Mouse (Mus musculus) embryonic stem cell, embryonic (primary cell): Measurements from ENCODE around the gene Gm12216.

Source experiments
- CTCF ChIA-PET, 4 experiments: fragments of 300-600 bp in 2 of 4; fragments of 350-600 bp in 2 of 4; sonication (Branson Sonifier 250); formaldehyde crosslinking; loops; one replicate each; lab custom pipeline; 2022; ENCODE audit warnings: inconsistent platforms in 2 of 4; lab: Charles Lee
- POLR2A ChIA-PET, 4 experiments: fragments of 300-600 bp in 2 of 4; fragments of 350-600 bp in 2 of 4; sonication (Branson Sonifier 250); formaldehyde crosslinking; loops; one replicate each; lab custom pipeline; 2022; ENCODE audit warnings: antibody characterized with exemption in 4 of 4, inconsistent platforms in 1 of 4; lab: Charles Lee

The Gm12216 gene

DNA sequence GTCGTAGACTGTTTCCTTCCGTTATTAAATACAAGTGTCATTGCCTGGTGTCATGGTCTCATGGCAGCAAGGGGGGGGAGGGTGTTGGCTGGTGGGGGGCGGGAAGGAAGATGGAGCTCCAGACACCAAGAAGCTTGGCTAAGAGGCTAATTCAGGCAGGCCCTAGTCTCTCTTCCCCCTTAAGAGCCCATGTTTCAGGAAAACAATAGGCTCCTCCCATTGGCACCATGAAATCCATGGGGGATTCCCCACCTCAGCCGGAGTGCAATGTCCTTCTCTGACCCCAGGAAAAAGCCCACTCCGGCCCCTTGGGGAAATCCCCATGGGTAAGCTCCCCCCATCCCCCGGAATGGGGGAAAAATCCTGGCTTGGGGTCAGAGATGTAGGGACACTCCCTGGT, 40.3 kb downstream of the Gm12216 start:
- CTCF ChIA-PET, result interaction anchor here in 3 of 4 experiments (0.6 to 1.2 kb wide), 3 partner anchors 81 to 1267 kb away, joined by 3 to 10 read pairs (median 7); no protein-coding TSS in a partner anchor
- POLR2A ChIA-PET, result interaction anchor here in 2 of 4 experiments (0.6 to 2.4 kb wide), 5 partner anchors 10 to 50 kb away, joined by 3 to 6 read pairs (median 4); no protein-coding TSS in a partner anchor

DNA sequence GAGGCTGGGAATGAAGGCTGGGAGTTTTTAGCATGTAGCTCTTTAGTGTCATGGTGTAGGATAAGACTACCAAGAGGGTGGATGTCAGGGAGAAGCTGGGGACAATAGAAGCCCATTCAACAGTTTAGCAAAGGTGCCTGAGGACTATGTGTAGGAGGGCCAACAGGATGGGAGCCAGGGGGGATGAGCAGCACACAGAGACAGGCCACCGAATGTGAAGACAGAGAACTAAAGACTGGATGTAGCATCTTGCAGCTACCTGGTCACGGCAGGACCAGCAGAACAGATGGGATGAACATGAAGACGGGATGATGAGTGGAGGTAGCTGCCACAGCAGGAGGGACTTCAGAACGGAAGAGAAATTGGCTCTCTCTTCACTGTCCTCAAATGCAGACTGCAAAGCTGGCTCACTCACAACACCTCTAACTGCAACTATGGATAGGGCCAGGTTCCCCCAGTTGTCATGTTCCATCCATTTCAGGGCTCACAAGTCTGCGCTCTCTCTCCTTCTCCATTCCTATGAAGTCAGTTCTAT, 42.1 kb downstream of the Gm12216 start:
- ChIA-PET CTCF (interaction anchor here in 1 of 4 experiments (0.7 to 1.2 kb wide), 2 partner anchors 80 to 351 kb away, joined by 3 to 4 read pairs; no protein-coding TSS in a partner anchor), POLR2A (interaction anchor here in 1 of 4 experiments (0.7 to 2.0 kb wide), 4 partner anchors 14 to 110 kb away, joined by 3 to 5 read pairs (median 4); partner anchors contain the start of gene Rad50)

DNA sequence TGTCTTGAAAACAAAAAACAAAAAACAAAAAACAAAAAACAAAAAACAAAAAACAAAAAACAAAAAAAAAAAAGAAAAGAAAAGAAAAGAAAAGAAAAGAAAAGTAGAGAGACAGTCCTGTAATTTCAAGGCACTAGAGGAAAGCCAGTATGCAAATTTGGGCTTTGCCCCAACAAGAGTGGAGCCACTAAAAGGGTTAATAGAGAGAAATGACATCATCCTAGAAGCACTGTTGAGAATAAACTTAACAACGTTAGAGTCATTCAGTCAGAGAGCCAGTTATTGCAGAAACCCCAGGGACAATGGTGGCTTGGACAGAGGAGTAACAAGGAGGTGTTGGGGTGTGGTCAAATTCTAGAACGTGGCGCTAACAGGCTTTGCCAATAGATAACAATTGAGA, 44.2 kb downstream of the Gm12216 start:
- ChIA-PET POLR2A (no interaction called here), CTCF (no interaction called here)

DNA sequence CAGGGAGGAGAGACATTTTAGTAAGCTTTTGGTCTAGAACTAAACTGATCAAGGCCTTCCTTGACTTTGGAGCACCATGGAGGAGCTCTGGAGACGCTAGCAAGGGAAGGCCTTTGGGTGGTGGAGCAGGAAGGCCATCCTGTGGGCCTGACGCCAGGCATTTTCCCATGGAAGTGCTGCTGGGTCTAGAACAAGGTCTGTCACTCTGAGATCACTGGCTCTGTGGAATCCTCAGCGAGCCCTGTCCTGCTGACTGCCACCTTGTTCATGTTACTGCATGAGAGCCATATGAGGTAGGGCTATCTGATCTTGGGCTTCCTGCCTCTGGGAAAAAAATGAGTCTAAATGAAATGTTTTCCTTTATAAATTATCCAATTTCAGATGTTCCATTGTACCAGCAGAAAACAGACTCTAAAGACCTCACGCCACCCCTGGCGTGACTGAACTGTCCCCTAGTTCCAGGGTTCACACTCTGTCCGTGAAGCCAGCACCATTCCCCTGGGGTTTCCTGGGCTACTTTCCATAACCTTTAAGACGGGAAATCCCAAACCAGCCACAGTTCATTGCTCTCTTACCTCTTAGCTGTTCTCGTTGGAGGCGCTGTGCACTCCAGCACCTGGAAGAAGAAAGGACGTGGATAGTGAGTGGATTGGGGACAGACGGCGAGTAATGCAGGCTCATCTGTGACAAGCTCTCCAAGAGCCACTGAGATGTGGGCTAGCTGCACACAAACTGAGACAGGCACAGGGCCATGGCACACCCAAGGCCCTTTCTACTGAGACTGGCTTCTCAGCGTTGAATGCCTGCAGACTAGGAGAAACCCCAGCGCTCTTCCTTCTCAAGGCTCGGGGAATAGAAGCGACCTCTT, 45.8 kb downstream of the Gm12216 start:
- CTCF ChIA-PET, result interaction anchor here in 2 of 4 experiments (0.6 to 0.7 kb wide), 2 partner anchors 51 to 521 kb away, joined by 3 to 4 read pairs; no protein-coding TSS in a partner anchor
- POLR2A ChIA-PET, result interaction anchor here in 1 of 4 experiments (0.6 to 1.5 kb wide), 2 partner anchors 10 to 21 kb away, joined by 3 to 9 read pairs; no protein-coding TSS in a partner anchor

DNA sequence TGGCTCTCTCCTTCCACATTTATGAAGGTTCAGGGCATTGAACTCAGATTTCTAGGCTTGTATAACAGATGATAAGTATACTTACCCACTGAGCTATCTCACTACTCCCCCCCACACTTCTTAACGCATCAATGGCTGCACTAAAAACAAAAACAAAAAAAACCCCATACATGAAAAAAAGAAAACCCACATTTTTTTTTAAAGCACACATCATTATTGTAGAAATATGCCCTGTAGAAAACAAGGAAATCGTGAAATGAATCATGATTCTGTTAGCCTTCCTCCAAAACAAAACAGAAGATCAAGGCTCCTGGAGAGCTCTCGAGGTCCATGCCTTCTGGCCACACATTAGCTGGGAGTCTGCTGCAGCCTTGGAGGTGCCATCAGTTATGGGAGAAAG, 47.7 kb downstream of the Gm12216 start:
- ChIA-PET POLR2A (interaction anchor here in 2 of 4 experiments (0.6 to 2.3 kb wide), 6 partner anchors 10 to 67 kb away, joined by 3 to 8 read pairs (median 3); partner anchors contain the start of gene Irf1 (in 1 of the 2)), CTCF (interaction anchor here in 2 of 4 experiments (0.5 to 1.2 kb wide), 3 partner anchors 9 to 588 kb away, joined by 3 read pairs; no protein-coding TSS in a partner anchor)

DNA sequence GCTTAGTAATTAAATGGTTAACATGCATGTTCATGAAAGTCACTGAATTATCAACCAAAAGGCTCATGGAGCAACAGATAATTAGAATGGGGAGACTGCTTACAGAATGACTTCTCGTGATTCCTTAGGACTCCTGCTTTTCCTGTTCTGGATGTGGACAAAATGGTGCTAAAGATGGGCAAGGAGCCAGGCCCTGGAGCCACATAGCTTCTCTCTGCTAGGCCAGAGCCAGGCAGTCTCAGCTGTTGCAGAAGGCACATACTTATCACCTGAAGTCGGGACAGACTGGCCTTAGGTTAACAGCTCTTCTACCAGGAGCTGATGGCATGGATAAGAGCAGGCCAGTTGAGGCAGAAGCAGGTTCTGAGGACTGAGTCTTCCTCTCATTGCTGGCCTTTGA, 48.3 kb downstream of the Gm12216 start:
- ChIA-PET POLR2A (interaction anchor here in 2 of 4 experiments (0.9 to 2.3 kb wide), 6 partner anchors 11 to 67 kb away, joined by 3 to 8 read pairs (median 3); partner anchors contain the start of gene Irf1 (in 1 of the 2)), CTCF (interaction anchor here in 2 of 4 experiments (0.5 to 1.2 kb wide), 3 partner anchors 9 to 588 kb away, joined by 3 read pairs; no protein-coding TSS in a partner anchor)

DNA sequence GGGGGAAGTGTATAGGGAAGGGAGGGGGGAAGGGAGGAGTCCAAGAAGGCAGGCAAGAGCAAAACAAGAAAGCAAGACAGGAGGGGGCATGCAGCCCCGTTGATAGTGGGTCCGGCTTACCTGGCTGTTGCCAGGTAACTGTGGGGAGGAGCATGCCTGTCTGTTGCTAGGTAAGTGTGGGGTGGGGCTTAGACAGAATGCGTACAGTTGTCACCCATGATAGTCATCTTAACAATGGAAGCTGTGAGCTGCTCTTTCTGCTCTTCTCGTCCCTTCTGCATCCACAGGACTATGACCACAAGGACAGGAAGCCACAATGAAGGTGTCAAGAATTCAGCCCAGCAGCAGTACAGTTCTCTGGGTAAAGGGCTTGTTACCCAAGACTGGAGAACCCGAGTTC, 48.9 kb downstream of the Gm12216 start:
- CTCF ChIA-PET, result no interaction called here
- POLR2A ChIA-PET, result interaction anchor here in 2 of 4 experiments (0.5 to 2.3 kb wide), 9 partner anchors 9 to 367 kb away, joined by 3 to 8 read pairs (median 4); partner anchors contain the start of gene Irf1 (in 1 of the 2)

DNA sequence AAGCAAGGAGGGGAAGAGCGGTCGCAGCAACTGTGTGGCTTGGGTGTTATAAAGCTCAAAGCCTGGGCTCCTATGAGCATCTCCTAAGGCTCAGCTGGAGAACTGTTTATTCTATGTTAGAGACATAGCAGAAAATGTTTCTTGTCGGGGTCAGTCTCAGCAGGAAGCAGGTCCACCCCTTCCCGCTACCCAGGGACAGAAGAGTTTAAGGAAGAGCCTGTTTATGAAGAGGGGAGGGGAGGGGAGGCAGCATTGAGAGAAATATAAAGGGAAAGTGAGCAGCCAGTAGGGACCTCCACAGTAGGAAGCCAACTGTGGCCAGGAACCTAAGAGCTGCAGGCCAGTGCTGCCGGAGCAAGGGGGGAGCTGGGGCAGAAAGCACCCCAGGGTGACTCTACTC, 49.7 kb downstream of the Gm12216 start:
- ChIA-PET CTCF (no interaction called here), POLR2A (interaction anchor here in 1 of 4 experiments (0.8 to 1.9 kb wide), 4 partner anchors 9 to 29 kb away, joined by 3 to 5 read pairs (median 4); no protein-coding TSS in a partner anchor)

DNA sequence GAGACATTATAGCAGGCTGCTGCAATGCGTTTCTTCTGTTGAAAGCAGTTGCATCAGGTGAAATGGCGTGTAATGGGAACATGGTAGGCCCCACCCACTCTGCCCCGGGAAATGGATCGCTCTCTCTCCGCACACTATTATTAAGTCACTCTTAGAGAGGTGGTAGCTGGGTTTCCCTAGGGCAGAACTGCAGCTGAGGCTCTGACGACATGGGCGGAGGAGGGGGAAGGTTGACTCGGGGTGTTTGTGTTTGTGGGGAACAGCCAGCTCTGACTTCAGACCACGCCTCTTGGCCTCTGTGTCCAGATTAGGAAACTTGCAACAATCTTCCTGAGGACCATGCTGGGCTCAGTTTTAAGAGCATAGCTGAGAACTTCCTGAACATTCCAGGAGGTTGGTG, 53.3 kb downstream of the Gm12216 start:
- POLR2A ChIA-PET, result interaction anchor here in 2 of 4 experiments (1.1 to 5.2 kb wide), 2 partner anchors 21 to 43 kb away, joined by 5 to 44 read pairs; no protein-coding TSS in a partner anchor

DNA sequence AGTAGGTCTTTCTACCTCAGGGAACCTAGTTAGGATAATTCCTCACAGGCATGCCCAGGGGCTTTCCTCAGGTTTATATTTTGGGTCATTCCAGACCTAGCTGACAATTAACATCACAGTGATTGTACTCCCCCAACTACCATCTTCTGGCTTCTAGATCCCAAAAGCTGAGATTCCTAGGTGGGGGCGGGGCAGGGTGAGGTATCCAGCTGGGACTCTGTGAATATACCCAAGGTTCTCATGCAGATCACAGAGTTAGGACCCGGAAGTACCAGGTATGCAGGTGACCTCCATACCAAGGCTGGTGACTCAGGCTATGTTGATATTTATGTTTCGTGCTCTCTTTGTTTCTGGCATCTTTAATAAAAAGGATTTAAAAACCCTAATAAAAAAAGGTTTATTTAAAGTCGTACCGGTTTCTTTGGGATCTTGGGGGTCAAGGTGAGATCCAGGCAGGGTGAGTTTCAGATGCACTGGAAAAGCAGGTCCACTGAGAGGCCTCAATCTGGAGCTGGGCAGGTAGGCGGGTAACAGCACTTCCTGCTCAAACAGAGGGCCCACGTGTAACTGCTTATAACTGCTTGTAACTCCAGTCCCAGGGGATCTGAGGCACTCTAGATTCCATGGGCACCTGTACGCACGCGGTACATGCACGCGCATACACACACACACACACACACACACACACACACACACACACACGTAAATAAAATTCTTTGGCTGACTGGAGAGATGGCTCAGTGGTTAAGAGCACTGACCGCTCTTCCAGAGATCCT, 54.3 kb downstream of the Gm12216 start:
- CTCF ChIA-PET, result interaction anchor here in 3 of 4 experiments (0.5 to 1.1 kb wide), 3 partner anchors 8 to 69 kb away, joined by 3 to 4 read pairs (median 4); no protein-coding TSS in a partner anchor
- POLR2A ChIA-PET, result interaction anchor here (0.9 to 5.2 kb wide), 23 partner anchors 8 to 48 kb away, joined by 3 to 44 read pairs (median 7); partner anchors contain the start of gene Irf1 (in 2 of the 4)

More for the DNA sequence above, 53.3 kb downstream of the Gm12216 start:
- CTCF ChIA-PET, result no interaction called here

DNA sequence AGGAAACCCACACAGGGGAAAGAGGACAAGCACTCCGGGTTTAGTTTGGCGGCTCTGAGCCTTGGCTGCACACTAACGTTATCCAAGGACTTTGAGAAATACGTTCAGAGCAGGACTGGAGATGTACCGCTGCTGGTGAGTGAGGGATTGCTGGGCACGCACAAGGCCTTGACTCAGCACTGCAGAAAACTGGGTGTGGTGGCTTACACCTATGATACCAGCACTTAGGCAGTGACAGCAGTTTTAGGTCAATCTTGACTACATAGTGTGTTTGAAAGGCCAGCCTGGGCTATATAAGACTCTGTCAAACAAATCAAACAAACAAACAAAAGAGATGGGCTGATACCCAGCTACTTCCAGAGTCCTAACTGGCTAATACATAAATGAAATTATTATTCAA, 55.6 kb downstream of the Gm12216 start:
- CTCF ChIA-PET, result interaction anchor here in 2 of 4 experiments (0.9 to 1.1 kb wide), 2 partner anchors 66 to 68 kb away, joined by 3 to 4 read pairs; no protein-coding TSS in a partner anchor
- POLR2A ChIA-PET, result interaction anchor here in 3 of 4 experiments (0.5 to 5.2 kb wide), 27 partner anchors 8 to 373 kb away, joined by 3 to 44 read pairs (median 5); partner anchors contain the start of genes Irf1 (in 3 of the 3) and Uqcrq (in 1 of the 3)

DNA sequence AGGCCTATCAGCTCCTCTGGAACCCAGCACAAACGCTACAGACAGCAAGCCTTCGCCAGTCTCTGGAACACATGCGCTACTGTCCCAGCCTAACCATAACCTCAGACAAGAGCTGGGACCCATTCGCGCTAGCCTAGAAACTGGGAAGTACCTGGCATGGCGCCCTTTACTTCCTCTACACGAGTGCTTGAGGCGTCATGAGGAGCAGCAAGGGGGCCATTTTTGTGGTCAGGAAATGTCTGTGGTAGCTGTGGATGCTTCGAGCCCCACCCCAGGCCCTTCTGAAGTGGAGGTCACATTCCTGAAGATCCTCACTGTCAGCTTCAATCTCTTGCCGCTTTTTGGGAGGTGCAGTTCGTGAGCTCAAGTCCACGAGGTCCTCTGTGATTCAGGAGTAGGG, 56.0 kb downstream of the Gm12216 start:
- CTCF ChIA-PET, result interaction anchor here in 2 of 4 experiments (0.7 to 0.9 kb wide), 2 partner anchors 15 to 66 kb away, joined by 3 read pairs; no protein-coding TSS in a partner anchor
- POLR2A ChIA-PET, result interaction anchor here in 3 of 4 experiments (0.5 to 5.2 kb wide), 25 partner anchors 8 to 373 kb away, joined by 3 to 44 read pairs (median 5); partner anchors contain the start of genes Irf1 (in 3 of the 3) and Uqcrq (in 1 of the 3)

DNA sequence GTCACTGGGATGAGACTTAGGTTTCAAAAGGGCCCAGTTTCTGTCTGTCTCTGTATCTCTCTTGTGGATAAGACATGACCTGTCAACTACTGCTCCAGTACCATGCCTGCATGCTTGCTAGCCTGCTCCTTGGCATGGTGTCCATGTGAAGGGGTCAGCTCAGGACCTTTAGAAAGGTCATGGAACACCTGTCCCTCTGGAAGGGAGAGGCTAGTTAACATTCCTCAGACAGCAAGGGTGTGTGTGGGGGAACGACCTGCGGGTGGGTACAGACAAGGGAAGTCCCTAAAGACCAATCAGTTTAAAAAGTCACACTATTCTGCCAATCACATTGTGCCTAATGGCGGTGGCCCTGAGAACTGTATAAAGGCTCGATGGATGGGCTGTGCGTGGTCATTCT, 58.1 kb downstream of the Gm12216 start:
- ChIA-PET POLR2A (interaction anchor here in 3 of 4 experiments (0.7 to 3.1 kb wide), 18 partner anchors 9 to 49 kb away, joined by 3 to 16 read pairs (median 5); partner anchors contain the start of gene Irf1 (in 2 of the 3)), CTCF (interaction anchor here in 1 of 4 experiments (0.6 to 1.9 kb wide), 4 partner anchors 21 to 66 kb away, joined by 3 to 7 read pairs (median 5); no protein-coding TSS in a partner anchor)

DNA sequence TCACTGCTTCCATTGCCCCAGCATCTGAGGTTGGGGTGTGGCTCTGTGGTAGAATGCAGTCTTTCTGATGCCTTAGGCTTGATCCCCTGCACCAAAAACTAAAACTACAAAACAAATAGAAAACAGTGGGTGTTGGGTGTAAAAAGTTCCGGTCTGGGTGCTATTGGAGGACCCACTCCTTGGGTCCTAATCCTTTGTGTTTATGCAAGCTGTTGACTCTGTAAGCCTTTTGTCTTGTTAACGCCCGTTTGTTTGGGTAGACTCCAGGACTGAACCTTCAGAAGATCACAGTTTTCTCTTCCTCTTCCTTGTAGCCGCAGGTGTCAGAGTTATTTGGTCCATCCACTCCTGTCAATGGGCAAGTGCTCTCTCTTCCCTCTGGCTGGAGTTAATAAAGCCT, 59.0 kb downstream of the Gm12216 start:
- CTCF ChIA-PET, result interaction anchor here in 1 of 4 experiments (1.4 to 1.9 kb wide), 3 partner anchors 50 to 65 kb away, joined by 4 to 7 read pairs (median 6); no protein-coding TSS in a partner anchor
- POLR2A ChIA-PET, result interaction anchor here in 3 of 4 experiments (0.7 to 3.1 kb wide), 24 partner anchors 8 to 58 kb away, joined by 3 to 16 read pairs (median 4); partner anchors contain the start of genes Irf1 (in 2 of the 3) and Gm17334 (in 1 of the 3)

DNA sequence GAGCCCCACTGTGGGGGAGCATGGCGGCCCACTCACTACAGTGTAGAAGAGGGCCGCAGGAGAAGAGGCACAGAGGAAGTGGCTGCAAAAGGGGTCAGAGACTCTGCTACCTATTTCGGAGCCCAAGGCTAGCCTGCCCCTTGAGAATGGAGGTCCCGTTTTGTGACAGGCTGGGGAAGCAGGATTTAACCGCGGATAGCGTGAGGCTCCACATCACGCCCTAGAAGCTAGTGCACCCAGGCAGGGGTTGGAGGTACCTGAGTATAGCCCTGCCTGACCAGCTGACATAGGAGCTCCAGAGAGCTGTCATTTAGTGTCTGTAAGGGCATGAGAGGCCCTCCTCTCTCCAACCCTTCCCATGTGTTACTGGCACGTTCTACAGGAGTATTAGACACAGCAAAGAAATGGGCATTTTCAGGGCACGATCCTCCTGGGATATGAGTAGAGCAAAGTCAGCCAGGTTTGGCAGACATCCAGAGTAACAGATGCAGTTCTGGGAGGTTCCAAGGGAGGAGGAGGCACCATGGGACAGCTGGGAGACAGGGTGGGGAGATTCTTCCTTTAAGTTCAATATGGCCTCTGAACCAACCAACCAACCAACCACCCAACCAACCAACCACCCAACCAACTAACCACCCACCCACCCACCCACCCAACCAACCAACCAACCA, 60.9 kb downstream of the Gm12216 start:
- CTCF ChIA-PET, result interaction anchor here in 1 of 4 experiments (1.0 kb wide), 1 partner anchor 28 kb away, joined by 3 read pairs; the partner anchor contains the start of gene Irf1
- POLR2A ChIA-PET, result interaction anchor here in 1 of 4 experiments (1.0 kb wide), 1 partner anchor 29 kb away, joined by 4 read pairs; the partner anchor contains the start of gene Irf1
